ENCODE assay signal across 8 mouse cellular contexts in the genomic region with DNA sequence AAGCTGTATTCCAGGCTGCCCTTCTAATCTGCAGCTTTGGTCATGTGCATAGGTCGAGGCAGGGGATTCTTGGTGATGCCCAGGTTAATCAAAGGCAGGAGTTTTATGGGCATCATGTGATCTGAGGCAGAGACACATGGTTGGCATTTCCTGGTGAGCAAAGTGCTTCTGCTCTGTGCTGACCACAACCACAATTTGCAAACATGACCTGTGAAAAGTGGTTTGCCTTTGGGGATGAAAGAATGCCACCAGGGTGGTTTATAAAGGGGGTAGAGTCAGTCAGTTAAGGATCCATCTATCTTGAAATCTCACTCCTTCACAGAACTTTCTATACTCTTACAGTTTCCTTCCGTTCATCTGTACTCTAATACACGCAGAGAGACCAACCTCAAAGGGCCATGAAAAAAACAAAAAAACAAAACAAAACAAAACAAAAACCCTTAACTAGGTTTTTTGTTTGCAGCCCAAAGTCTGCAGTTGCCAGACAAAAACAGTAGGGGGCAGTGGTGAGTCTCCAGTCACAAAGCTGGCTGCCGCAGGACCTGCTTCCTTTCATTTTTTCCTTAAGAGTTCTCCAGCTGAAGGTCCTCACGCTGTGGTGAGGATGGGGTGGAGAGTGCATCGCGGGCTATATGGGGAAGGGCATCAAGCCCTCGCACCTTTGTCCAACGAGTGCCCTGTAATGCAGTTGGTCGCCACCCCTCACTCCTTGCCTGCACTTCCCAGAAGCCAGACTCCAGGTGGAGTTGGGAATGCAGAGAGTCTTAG. TPM values are rescaled to one million over a fixed set of nuclear protein-coding genes. Genes with fewer than 3 reads are reported as not detected.
DNase-seq lines count a peak whose midpoint lies in the region; ATAC-seq lines count a peak whose summit lies in the region.

No protein-coding gene starts in this region.

- peak overlapping the region; percentile 42 for H3K4me2 ChIP-seq in heart, embryonic 11.5 days

- no peaks in the 10 kb centered on the region; the same call in 1 of the 2 replicates for H3K4me1 ChIP-seq in heart, embryonic 11.5 days (ENCODE audit: control insufficient read depth, insufficient read depth, low read length)
- H3K4me1 ChIP-seq in heart, embryonic 10.5 days: 0 out of 2 replicates have a peak, but pooled peaks cover 8% of the 10 kb centered on the region

- no peaks in the 10 kb centered on the region for H3K27me3 ChIP-seq in heart, embryonic 11.5 days (ENCODE audit: control insufficient read depth, insufficient read depth, low read length)
- no peaks in the 10 kb centered on the region for H3K27me3 ChIP-seq in heart, embryonic 10.5 days (ENCODE audit: insufficient read depth, poor library complexity, severe bottlenecking)

- no peaks in the 10 kb centered on the region for H3K9me3 ChIP-seq in heart, embryonic 11.5 days (replicated peaks; ENCODE audit: control insufficient read depth, low read length)
- no peaks in the 10 kb centered on the region; the same call in 1 of the 2 replicates for H3K9me3 ChIP-seq in heart, embryonic 10.5 days

- WGBS in heart, embryonic 11.5 days (ENCODE audit: insufficient replicate concordance): 35% methylated on average over 10 of the region's 10 CpGs
- WGBS in heart, embryonic 10.5 days: 36% methylated on average over 10 of the region's 10 CpGs

- H3K4me3 ChIP-seq in heart, embryonic 11.5 days (ENCODE audit: low read depth, low read length): no peak overlapping the region
- no peak overlapping the region for H3K4me3 ChIP-seq in heart, embryonic 10.5 days

- no peak overlapping the region for H3K27ac ChIP-seq in heart, embryonic 11.5 days (ENCODE audit: low read depth, low read length)
- no peak overlapping the region for H3K27ac ChIP-seq in heart, embryonic 10.5 days

- no peak for DNase-seq in heart, embryonic 10.5 days (ENCODE audit: low spot score)
- DNase-seq in ES-CJ7 (ENCODE audit: low read depth, low spot score): peak; percentile 65
- DNase-seq in cerebellum, postnatal 4 days (ENCODE audit: low spot score in 2 of 2): peak; percentile 39 to 63
- DNase-seq in heart, postnatal 10 days: peak; percentile 37 to 56
- DNase-seq in left cerebral cortex, postnatal 36 days (ENCODE audit: low spot score in 2 of 2): peak; percentile 33 to 41
- peak; percentile 58 for DNase-seq in thymus, postnatal 4 days

- H3K9ac ChIP-seq in heart, embryonic 11.5 days (ENCODE audit: low read depth, low read length): no peak overlapping the region

- no peak for ATAC-seq in heart, embryonic 11.5 days (replicated peaks; ENCODE audit: insufficient number of reproducible peaks, low FRiP score, low TSS enrichment)
- 0 out of 2 replicates have a peak, but pooled peaks have one; percentile 23 for ATAC-seq in monocyte, adult 5-6 weeks (replicated peaks; ENCODE audit: insufficient number of reproducible peaks, low FRiP score, low TSS enrichment, poor library complexity, severe bottlenecking)

- H3K36me3 ChIP-seq in heart, embryonic 11.5 days (ENCODE audit: control insufficient read depth, insufficient read depth, low read length): no peaks in the 10 kb centered on the region
- no peaks in the 10 kb centered on the region for H3K36me3 ChIP-seq in heart, embryonic 10.5 days

- intact Hi-C loops in heart, postnatal 10 days (cut with DNase I): loop anchor here (2.0 to 5.0 kb wide), 2 partner anchors 303 to 330 kb away; no protein-coding TSS in a partner anchor
- intact Hi-C loops in left cerebral cortex, postnatal 36 days (cut with DNase I): loop anchor here (5.0 kb wide), 1 partner anchor 330 kb away; no protein-coding TSS in a partner anchor

RNA-seq across cellular contexts. Expression of gene Cracr2a, which starts 56.3 kb away (rescaled TPM):
- 0.93 and 1.0 TPM in 2 replicates for polyA plus RNA-seq in heart, embryonic 11.5 days (2014; fragmentation: Nextera tagmentation; extraction: Ambion mirVana)
- 1.6 and 1.7 TPM in 2 replicates for polyA plus RNA-seq in heart, embryonic 10.5 days (2016; fragmentation: Nextera tagmentation; extraction: Ambion mirVana)
- total RNA-seq in heart, postnatal 10 days (2021): 1 to 10 TPM; 1.4 to 1.9 TPM
- total RNA-seq in left cerebral cortex, postnatal 36 days (2021): 1 to 10 TPM; 2.7 to 3.4 TPM
- total RNA-seq in monocyte, adult 5-6 weeks (2017): 12.1 to 38.8 TPM (median 14.6 TPM) in 3 replicates
